Mouse (Mus musculus): Measurements from ENCODE around the gene Klc1.

The Klc1 gene

GRCm38 (mm10) chr12:111774845-111775244 is 16.2 kb downstream of the Klc1 start:
- DNase-seq = no peak

GRCm38 (mm10) chr12:111777919-111778318 is 19.3 kb downstream of the Klc1 start:
- DNase-seq = no peak

GRCm38 (mm10) chr12:111779544-111779943 is 20.9 kb downstream of the Klc1 start:
- DNase-seq = no peak

- no peak for DNase-seq
These were observed 26.5 kb downstream of the Klc1 start for GRCm38 (mm10) chr12:111785174-111785573.

- DNase-seq = no peak
These were observed 28.4 kb downstream of the Klc1 start for GRCm38 (mm10) chr12:111787015-111787414.

GRCm38 (mm10) chr12:111790090-111790489 is 31.4 kb downstream of the Klc1 start:
- no peak for DNase-seq

- DNase-seq = no peak
These were observed 32.0 kb downstream of the Klc1 start for GRCm38 (mm10) chr12:111790631-111791030.

- DNase-seq = peak; percentile 57
These were observed 32.9 kb downstream of the Klc1 start for GRCm38 (mm10) chr12:111791474-111792104.

GRCm38 (mm10) chr12:111794102-111794501 is 35.5 kb downstream of the Klc1 start:
- peak; percentile 77 for DNase-seq

- no peak for DNase-seq
These were observed 36.0 kb downstream of the Klc1 start for GRCm38 (mm10) chr12:111794526-111795179.

- no peak for DNase-seq
These were observed 36.7 kb downstream of the Klc1 start for GRCm38 (mm10) chr12:111795180-111795895.

- no peak for DNase-seq
These were observed 38.6 kb downstream of the Klc1 start for GRCm38 (mm10) chr12:111797251-111797650.

GRCm38 (mm10) chr12:111798493-111798892 is 39.8 kb downstream of the Klc1 start:
- no peak for DNase-seq

GRCm38 (mm10) chr12:111800459-111801183 is 42.0 kb downstream of the Klc1 start:
- DNase-seq = no peak

GRCm38 (mm10) chr12:111803538-111803937 is 44.9 kb downstream of the Klc1 start:
- no peak for DNase-seq

GRCm38 (mm10) chr12:111808775-111809174 is 50.1 kb downstream of the Klc1 start:
- no peak for DNase-seq

GRCm38 (mm10) chr12:111809762-111810161 is 51.1 kb downstream of the Klc1 start:
- DNase-seq = peak; percentile 71

- no peak for DNase-seq
These were observed 53.4 kb downstream of the Klc1 start for GRCm38 (mm10) chr12:111812075-111812474.

- DNase-seq = no peak
These were observed 54.0 kb downstream of the Klc1 start for GRCm38 (mm10) chr12:111812611-111813010.

- DNase-seq = no peak
These were observed 54.6 kb downstream of the Klc1 start for GRCm38 (mm10) chr12:111813111-111813765.

GRCm38 (mm10) chr12:111813766-111814617 is 55.3 kb downstream of the Klc1 start, which contains the start of the genes Xrcc3 and Zfyve21:
Gene Xrcc3, minus strand, starts transcription at chr12:111813873.
Gene Zfyve21, plus strand, starts transcription at chr12:111814170.
- DNase-seq = peak; percentile 99

Data from right cerebral cortex, adult 18-20 months (tissue).